Mouse (Mus musculus) kidney, postnatal 0 days (tissue): ENCODE results near the gene Gmeb2. TPM values are rescaled to one million over a fixed set of nuclear protein-coding genes. Genes with fewer than 3 reads are reported as not detected.

Experiments
- ATAC-seq: fragments of 200-750 bp; cut with Nextera tagmentation; replicated peaks from 2 replicates; pipeline ENCODE4 v1.8.0; 2017; ENCODE audit warnings: low read depth, moderate number of reproducible peaks, moderate TSS enrichment, moderate library complexity; ENCODE audit not compliant: low FRiP score
- DNase-seq: peaks from one replicate; pipeline ENCODE4 v3.0.0-alpha.2; 2016; ENCODE audit warnings: low spot score
- H3K27ac ChIP-seq: fragments of 300-500 bp; sonication (generic); 2 replicates; pipeline ENCODE4 v1.5.1; 2014; ENCODE audit warnings: mild to moderate bottlenecking
- H3K27me3 ChIP-seq: fragments of 300-500 bp; sonication (generic); 2 replicates; pipeline ENCODE4 v1.6.1; 2014; ENCODE audit warnings: low read length, mixed read lengths; ENCODE audit not compliant: insufficient read depth
- H3K36me3 ChIP-seq: fragments of 300-500 bp; sonication (generic); 2 replicates; pipeline ENCODE4 v1.6.1; 2014; ENCODE audit warnings: low read length, mixed read lengths; ENCODE audit not compliant: insufficient read depth
- H3K4me1 ChIP-seq: fragments of 300-500 bp; sonication (generic); replicated peaks from 2 replicates; pipeline ENCODE4 v1.6.1; 2014; ENCODE audit warnings: antibody characterized with exemption, low read length, mixed read lengths; ENCODE audit not compliant: insufficient read depth
- H3K4me2 ChIP-seq: fragments of 300-500 bp; sonication (generic); 2 replicates; pipeline ENCODE4 v1.6.1; 2014; ENCODE audit warnings: mild to moderate bottlenecking, low read length, moderate library complexity, mixed read lengths
- H3K4me3 ChIP-seq: fragments of 300-500 bp; sonication (generic); replicated peaks from 2 replicates; pipeline ENCODE4 v1.5.1; 2014; ENCODE audit warnings: low read depth, low read length
- H3K9ac ChIP-seq: fragments of 300-500 bp; sonication (generic); 2 replicates; pipeline ENCODE4 v1.6.1; 2014; ENCODE audit warnings: low read depth, low read length
- H3K9me3 ChIP-seq: fragments of 300-500 bp; sonication (generic); replicated peaks from 2 replicates; pipeline ENCODE4 v1.6.1; 2016; ENCODE audit warnings: low read length, inconsistent platforms, mixed read lengths
- CTCF ChIP-seq: IDR thresholded peaks from 2 replicates; pipeline ENCODE4 v1.5.1; 2016; ENCODE audit warnings: antibody characterized with exemption, low read depth, mild to moderate bottlenecking, moderate library complexity
- WGBS: fragments of 180-500 bp; shearing (Covaris S2); extraction: QIAGEN DNeasy Blood & Tissue Kit; methylation state at CpG from one replicate; pipeline ENCODE4 v1.1.7; 2014; 5-methylcytosine and 5-hydroxymethylcytosine counted together
- polyA plus RNA-seq: library from polyadenylated mRNA; unstranded; fragments of >200 nt; fragmentation: Nextera tagmentation; extraction: Ambion mirVana; gene quantifications from 2 replicates; pipeline ENCODE4 v1.2.1, GENCODE M21; 2015

The Gmeb2 gene
- polyA plus RNA-seq, 1 experiment from 2014 or later, result 8.1 TPM

- 0 out of 2 replicates have a peak, but pooled peaks cover 6% of the 10 kb centered on the region for H3K27me3 ChIP-seq
- DNase-seq (peak; percentile 69), ATAC-seq (peak; percentile 21; the same call in 1 of the 2 replicates)
- H3K36me3 ChIP-seq, result no peaks in the 10 kb centered on the region
- H3K4me2 ChIP-seq, result peak overlapping the region; percentile 29; the same call in 1 of the 2 replicates
- H3K9me3 ChIP-seq, result no peaks in the 10 kb centered on the region
- H3K27ac ChIP-seq, result no peak overlapping the region
- no peaks in the 10 kb centered on the region for H3K4me1 ChIP-seq
- 11% methylated on average over 30 of the region's 30 CpGs for WGBS
- no peak overlapping the region for H3K4me3 ChIP-seq
- no peak overlapping the region for H3K9ac ChIP-seq
- peak; percentile 60; the same call in 1 of the 2 replicates for TF ChIP-seq CTCF
Observed at GRCm38 (mm10) chr2:181307144-181307804, 19.4 kb upstream of the Gmeb2 start.

- Histone ChIP-seq H3K9me3 (no peaks in the 10 kb centered on the region; the same call in 1 of the 2 replicates), H3K9ac (no peak overlapping the region), H3K27ac (no peak overlapping the region), H3K36me3 (peaks cover 17% of the 10 kb centered on the region; the same call in 1 of the 2 replicates), H3K27me3 (0 out of 2 replicates have a peak, but pooled peaks cover 6% of the 10 kb centered on the region), H3K4me3 (no peak overlapping the region), H3K4me1 (no peaks in the 10 kb centered on the region), H3K4me2 (no peak overlapping the region)
- TF ChIP-seq CTCF, result no peak
- ATAC-seq (no peak), DNase-seq (no peak)
- WGBS, result 94% methylated on average over 1 of the region's 1 CpGs
Observed at GRCm38 (mm10) chr2:181304944-181305343, 17.1 kb upstream of the Gmeb2 start.

GRCm38 (mm10) chr2:181302041-181302440, 14.2 kb upstream of the Gmeb2 start:
- 0 out of 2 replicates have a peak, but pooled peaks cover 6% of the 10 kb centered on the region for H3K27me3 ChIP-seq
- peaks cover 17% of the 10 kb centered on the region; the same call in 1 of the 2 replicates for H3K36me3 ChIP-seq
- WGBS, result 32% methylated on average over 3 of the region's 3 CpGs
- no peak for TF ChIP-seq CTCF
- H3K9ac ChIP-seq, result no peak overlapping the region
- H3K27ac ChIP-seq, result no peak overlapping the region
- ATAC-seq, result no peak
- no peaks in the 10 kb centered on the region for H3K4me1 ChIP-seq
- peak; percentile 51 for DNase-seq
- H3K4me2 ChIP-seq, result no peak overlapping the region
- H3K9me3 ChIP-seq, result no peaks in the 10 kb centered on the region; the same call in 1 of the 2 replicates
- no peak overlapping the region for H3K4me3 ChIP-seq

GRCm38 (mm10) chr2:181290937-181291336, 3.1 kb upstream of the Gmeb2 start:
- no peak for TF ChIP-seq CTCF
- no peak overlapping the region for H3K27ac ChIP-seq
- ATAC-seq (no peak), DNase-seq (no peak)
- H3K4me1 ChIP-seq, result peaks cover 7% of the 10 kb centered on the region; the same call in 1 of the 2 replicates
- H3K27me3 ChIP-seq, result no peaks in the 10 kb centered on the region
- no peak overlapping the region for H3K4me3 ChIP-seq
- H3K9me3 ChIP-seq, result no peaks in the 10 kb centered on the region
- H3K9ac ChIP-seq, result no peak overlapping the region
- H3K4me2 ChIP-seq, result no peak overlapping the region
- no peaks in the 10 kb centered on the region for H3K36me3 ChIP-seq
- WGBS, result 59% methylated on average over 1 of the region's 1 CpGs

GRCm38 (mm10) chr2:181288691-181289090, 856 bp upstream of the Gmeb2 start:
- ATAC-seq, result no peak
- DNase-seq, result no peak
- Histone ChIP-seq H3K9me3 (no peaks in the 10 kb centered on the region), H3K36me3 (no peaks in the 10 kb centered on the region), H3K27me3 (no peaks in the 10 kb centered on the region), H3K4me1 (peaks cover 7% of the 10 kb centered on the region; the same call in 1 of the 2 replicates), H3K9ac (peak overlapping the region; percentile 36), H3K4me3 (peak overlapping the region; percentile 63; the same call in 1 of the 2 replicates), H3K4me2 (peak overlapping the region; percentile 56), H3K27ac (no peak overlapping the region)
- WGBS, result 61% methylated on average over 3 of the region's 3 CpGs
- no peak for TF ChIP-seq CTCF

GRCm38 (mm10) chr2:181287338-181287957, 387 bp downstream of the Gmeb2 start:
- DNase-seq (peak; percentile 84), ATAC-seq (peak; percentile 89)
- Histone ChIP-seq H3K9me3 (no peaks in the 10 kb centered on the region), H3K36me3 (no peaks in the 10 kb centered on the region), H3K4me1 (peaks cover 7% of the 10 kb centered on the region; the same call in 1 of the 2 replicates), H3K4me3 (peak overlapping the region; percentile 63), H3K27ac (peak overlapping the region; percentile 90), H3K9ac (peak overlapping the region; percentile 80), H3K27me3 (no peaks in the 10 kb centered on the region), H3K4me2 (peak overlapping the region; percentile 67)
- no peak for TF ChIP-seq CTCF
- WGBS, result 2% methylated on average over 37 of the region's 71 CpGs
